Mouse (Mus musculus) CH12.LX (cell line): ENCODE results near the gene B4galnt3. TPM values are rescaled to one million over a fixed set of nuclear protein-coding genes. Genes with fewer than 3 reads are reported as not detected.

Experiments used
- DNase-seq: peaks from one replicate; pipeline ENCODE4 v3.0.0-alpha.2; 2013; ENCODE audit errors: extremely low read depth
- H3K27ac ChIP-seq: 2 replicates; pipeline ENCODE4 v1.5.1; 2012; ENCODE audit warnings: low read depth, mild to moderate bottlenecking, control low read depth, moderate library complexity; ENCODE audit not compliant: insufficient read depth
- H3K27me3 ChIP-seq: replicated peaks from 2 replicates; pipeline ENCODE3; 2012; ENCODE audit warnings: inconsistent platforms
- H3K36me3 ChIP-seq, 2 experiments: replicated peaks in 1 of 2; 2 replicates each; pipeline versions ENCODE3 to v1.6.1; 2012; ENCODE audit warnings: inconsistent platforms in 1 of 2, low read length in 1 of 2, mild to moderate bottlenecking in 1 of 2, mixed read lengths in 1 of 2, moderate library complexity in 1 of 2; ENCODE audit not compliant: control insufficient read depth in 1 of 2, insufficient read depth in 1 of 2
- H3K4me1 ChIP-seq, 2 experiments: 2 replicates each; pipeline ENCODE4 v1.6.1; 2012; ENCODE audit warnings: inconsistent platforms in 1 of 2, moderate library complexity in 1 of 2; ENCODE audit not compliant: insufficient read depth in 2 of 2, control insufficient read depth in 1 of 2
- H3K4me2 ChIP-seq: 2 replicates; pipeline ENCODE4 v1.6.1; 2012; ENCODE audit warnings: low read depth, mild to moderate bottlenecking, control low read depth; ENCODE audit not compliant: poor library complexity, insufficient read depth, severe bottlenecking
- H3K4me3 ChIP-seq, 3 experiments: fragments of 150-350 bp in 1 of 3; sonication (generic) in 1 of 3; replicated peaks in 1 of 3; 2 replicates each; pipeline versions ENCODE3 to v1.5.1; 2011 to 2012; ENCODE audit warnings: low read depth in 2 of 3, low read length in 2 of 3, mild to moderate bottlenecking in 2 of 3, moderate library complexity in 2 of 3, control low read depth in 1 of 3, improper control_type of control experiment in 1 of 3, inconsistent platforms in 1 of 3, mixed read lengths in 1 of 3; ENCODE audit not compliant: poor library complexity in 1 of 3
- H3K79me2 ChIP-seq: replicated peaks from 2 replicates; pipeline ENCODE4 v1.6.1; 2012; ENCODE audit warnings: mild to moderate bottlenecking, moderate library complexity; ENCODE audit not compliant: control insufficient read depth, poor library complexity, insufficient read depth, severe bottlenecking; ENCODE audit errors: extremely low read depth
- H3K9ac ChIP-seq: 2 replicates; pipeline ENCODE4 v1.6.1; 2012; ENCODE audit warnings: low read depth, mild to moderate bottlenecking, control low read depth, moderate library complexity; ENCODE audit not compliant: insufficient read depth
- H3K9me3 ChIP-seq: replicated peaks from 2 replicates; pipeline ENCODE3; 2012; ENCODE audit warnings: low read length, inconsistent platforms, mixed read lengths
- CHD1 ChIP-seq: IDR thresholded peaks from 2 replicates; pipeline ENCODE4 v1.6.1; 2012; ENCODE audit warnings: low read depth, low read length, improper control_type of control experiment, inconsistent platforms
- CHD2 ChIP-seq: IDR thresholded peaks from 2 replicates; pipeline ENCODE4 v1.6.1; 2011; ENCODE audit warnings: low read length, improper control_type of control experiment
- E2F4 ChIP-seq: IDR thresholded peaks from 2 replicates; pipeline ENCODE4 v1.6.1; 2011; ENCODE audit warnings: low read depth, low read length, improper control_type of control experiment; ENCODE audit not compliant: insufficient replicate concordance
- ELF1 ChIP-seq: IDR thresholded peaks from 2 replicates; pipeline ENCODE4 v1.6.1; 2014; ENCODE audit warnings: low read depth, mild to moderate bottlenecking, inconsistent platforms, low read length, improper control_type of control experiment
- GABPA ChIP-seq: IDR thresholded peaks from 2 replicates; pipeline ENCODE4 v1.6.1; 2012; ENCODE audit warnings: low read depth, low read length, improper control_type of control experiment, inconsistent platforms; ENCODE audit not compliant: insufficient replicate concordance
- HCFC1 ChIP-seq: IDR thresholded peaks from 2 replicates; pipeline ENCODE4 v1.6.1; 2012; ENCODE audit warnings: low read depth, mild to moderate bottlenecking, inconsistent platforms, low read length, improper control_type of control experiment
- MAFK ChIP-seq: IDR thresholded peaks from 2 replicates; pipeline ENCODE4 v1.6.1; 2011; ENCODE audit warnings: low read length, improper control_type of control experiment; ENCODE audit not compliant: insufficient replicate concordance
- MAZ ChIP-seq: IDR thresholded peaks from 2 replicates; pipeline ENCODE4 v1.6.1; 2012; ENCODE audit warnings: low read depth, mild to moderate bottlenecking, inconsistent platforms, low read length, improper control_type of control experiment, moderate library complexity
- MXI1 ChIP-seq: IDR thresholded peaks from 2 replicates; pipeline ENCODE4 v1.6.1; 2011; ENCODE audit warnings: mild to moderate bottlenecking, low read depth, low read length, improper control_type of control experiment
- MYC ChIP-seq: IDR thresholded peaks from 2 replicates; pipeline ENCODE4 v1.6.1; 2011; ENCODE audit warnings: low read depth, mild to moderate bottlenecking, improper control_type of control experiment, low read length
- NRF1 ChIP-seq: IDR thresholded peaks from 2 replicates; pipeline ENCODE4 v1.6.1; 2014; ENCODE audit warnings: low read depth, mild to moderate bottlenecking, inconsistent platforms, low read length, improper control_type of control experiment, moderate library complexity
- USF2 ChIP-seq: conservative IDR thresholded peaks from 2 replicates; pipeline ENCODE4 v1.6.1; 2011; ENCODE audit warnings: low read depth, low read length, improper control_type of control experiment
- ZMIZ1 ChIP-seq: IDR thresholded peaks from 2 replicates; pipeline ENCODE4 v1.6.1; 2012; ENCODE audit warnings: low read depth, mild to moderate bottlenecking, inconsistent platforms, low read length, improper control_type of control experiment
- ZNF384 ChIP-seq: IDR thresholded peaks from 2 replicates; pipeline ENCODE4 v1.6.1; 2012; ENCODE audit warnings: low read depth, low read length, improper control_type of control experiment, inconsistent platforms
- dilution Hi-C: fragments of 300-500 bp; cut with MboI; formaldehyde crosslinking; loops from 2 replicates; pipeline ENCODE4 v1.14.3; 2020; ENCODE audit warnings: low sequenced_read_pairs; ENCODE audit not compliant: extremely low pct_unique_long_range_greater_than_20kb, extremely low pct_ligation_motif_present
- in situ Hi-C: fragments of 300-500 bp; cut with MboI; formaldehyde crosslinking; loops from 3 replicates; pipeline ENCODE4 v1.14.3; 2019; ENCODE audit warnings: low sequenced_read_pairs, low pct_ligation_motif_present, low pct_unique_long_range_greater_than_20kb, mixed read lengths
- polyA plus RNA-seq: library from polyadenylated mRNA; unstranded; fragments of >175 nt; gene quantifications from 2 replicates; pipeline ENCODE4 v1.2.1, GENCODE M21; 2012; ENCODE audit warnings: low read depth; ENCODE audit not compliant: insufficient read length
- total RNA-seq, 2 experiments: library from RNA; depleted of rRNA; stranded (reverse); fragments of 300-350 nt in 1 of 2; fragments of >200 nt in 1 of 2; gene quantifications; 2 replicates each; pipeline ENCODE4 v1.2.3; 2012 to 2014

B4galnt3 gene
- total RNA-seq (2012; rRNA removed) = 0.08 and 0.47 TPM in 2 replicates
- total RNA-seq (2014; rRNA removed) = 0.12 and 0.21 TPM in 2 replicates
- polyA plus RNA-seq = 0.25 and 0.44 TPM in 2 replicates

DNA sequence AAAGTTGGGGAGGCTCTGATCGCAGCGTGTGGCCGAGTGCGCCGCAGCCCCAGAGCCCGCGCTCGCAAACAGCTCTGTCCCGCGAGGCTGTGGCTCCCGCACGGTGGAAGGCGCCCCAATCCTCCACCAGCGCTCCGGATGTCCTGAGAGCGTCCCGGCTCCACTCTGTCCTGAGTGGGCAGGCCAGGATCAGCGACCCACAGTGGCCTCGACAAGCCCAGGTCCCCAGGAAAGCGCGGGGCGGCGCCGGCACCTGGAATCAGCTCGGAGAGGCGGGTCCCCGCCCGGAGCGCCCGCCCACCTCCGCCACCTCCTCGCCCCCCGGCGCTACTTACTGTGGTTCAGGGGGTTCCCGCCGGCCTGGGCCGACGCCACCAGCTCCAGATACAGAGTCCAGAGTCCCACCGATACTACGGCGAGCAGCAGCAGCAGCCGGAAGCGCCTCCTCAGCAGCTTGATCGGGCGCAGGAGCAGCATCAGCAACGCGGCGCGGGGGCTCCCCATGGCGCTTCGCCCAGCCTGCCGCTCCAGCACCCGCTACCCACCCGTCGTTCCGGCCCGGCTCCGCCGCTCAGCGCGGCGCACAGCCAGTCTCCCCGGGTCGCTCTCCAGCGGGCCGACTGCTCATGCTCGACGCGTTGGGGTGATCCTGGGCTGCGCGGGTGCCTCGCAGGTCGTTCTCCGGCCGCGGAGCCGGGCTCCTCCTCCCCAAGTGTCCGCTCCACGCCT lies at the start of gene B4galnt3, which contains the start of gene D330020A13Rik:
Gene B4galnt3 (minus strand): TSS at position 504 of the 729 bp plus-strand sequence.
Gene D330020A13Rik (plus strand): TSS at position 309 of the 729 bp plus-strand sequence.
- Histone ChIP-seq H3K36me3 (no peaks in the 10 kb centered on the region), H3K9ac (no peak within 1 kb of the TSS), H3K9me3 (peaks cover 7% of the 10 kb centered on the region), H3K4me3 (no peak within 1 kb of the TSS), H3K4me1 (no peaks in the 10 kb centered on the region), H3K27ac (no peak within 1 kb of the TSS), H3K27me3 (no peaks in the 10 kb centered on the region), H3K79me2 (no peaks in the 10 kb centered on the region), H3K4me2 (no peak within 1 kb of the TSS)
- TF ChIP-seq MAFK (no peak), E2F4 (no peak), USF2 (no peak), CHD1 (no peak), GABPA (no peak), ZNF384 (no peak), HCFC1 (no peak), ELF1 (no peak)
- in situ Hi-C loops = no loop called here
- dilution Hi-C loops = no loop called here
- DNase-seq = no peak

DNA sequence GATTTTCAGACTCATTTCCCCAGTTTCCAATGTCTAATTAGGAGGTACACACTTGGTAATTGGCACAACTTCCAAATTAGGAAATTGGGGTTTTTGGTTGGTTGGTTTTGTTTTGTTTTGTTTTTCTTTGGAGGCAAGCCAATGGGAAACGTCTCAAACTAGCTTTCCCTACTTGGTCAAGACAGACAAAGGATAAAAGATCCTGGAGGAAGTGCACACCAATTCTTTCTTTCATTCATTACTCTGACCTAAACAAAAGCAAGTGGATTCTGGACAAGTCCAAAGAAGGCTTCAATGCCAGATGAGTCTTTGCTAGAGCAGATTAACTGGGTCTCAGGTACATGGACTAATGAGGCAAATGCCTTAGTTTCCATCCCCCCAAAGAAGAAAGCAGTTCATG lies 49.6 kb upstream of the B4galnt3 start:
- no peaks in the 10 kb centered on the region for H3K4me1 ChIP-seq
- H3K4me3 ChIP-seq = no peak overlapping the region
- dilution Hi-C loops (no loop called here), in situ Hi-C loops (loop anchor here (25.0 kb wide), 1 partner anchor 382 kb away; no protein-coding TSS in a partner anchor)
- H3K9me3 ChIP-seq = no peaks in the 10 kb centered on the region
- H3K9ac ChIP-seq = no peak overlapping the region
- no peak for DNase-seq
- H3K4me2 ChIP-seq = no peak overlapping the region
- H3K27me3 ChIP-seq = no peaks in the 10 kb centered on the region
- no peaks in the 10 kb centered on the region for H3K79me2 ChIP-seq
- no peak for TF ChIP-seq ZMIZ1
- no peak for TF ChIP-seq MYC
- TF ChIP-seq MAZ = no peak
- TF ChIP-seq MAFK = no peak
- no peak for TF ChIP-seq CHD2
- no peak for TF ChIP-seq NRF1
- no peak for TF ChIP-seq MXI1
- TF ChIP-seq, all 38 proteins: peak for 0
- H3K36me3 ChIP-seq = peaks cover 61 to 89% of the 10 kb centered on the region in 2 experiments
- H3K27ac ChIP-seq = no peak overlapping the region
